In the genomic region with DNA sequence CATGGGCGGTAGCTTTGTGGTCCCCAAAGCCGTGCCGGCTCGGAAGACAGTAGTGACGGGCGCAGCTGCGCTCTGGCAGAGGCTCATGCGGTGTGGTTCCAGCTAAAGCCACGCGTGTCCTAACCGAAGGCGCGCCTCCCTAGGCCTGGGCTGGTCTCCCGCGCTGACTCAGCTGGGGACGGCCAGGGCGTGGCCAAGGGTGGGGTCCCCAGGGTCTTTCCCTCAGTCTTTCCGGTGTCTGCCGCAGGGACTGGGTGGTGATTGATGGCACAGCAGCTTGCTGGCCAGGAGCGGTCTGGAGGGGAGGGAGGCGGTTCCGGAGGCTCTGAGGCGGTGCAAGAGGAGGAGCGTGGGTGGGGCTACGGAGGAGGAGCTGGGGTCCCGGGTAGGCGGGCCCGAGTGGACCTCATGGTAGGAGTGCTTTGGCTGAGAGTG, we compare ENCODE assay signal across 8 mouse cellular contexts. TPM values are rescaled to one million over a fixed set of nuclear protein-coding genes. Genes with fewer than 3 reads are reported as not detected.
A peak's percentile ranks its signal among the peaks of the same experiment; 100 is the strongest.
DNase-seq lines count a peak whose midpoint lies in the region; ATAC-seq and TF ChIP-seq lines count a peak whose summit lies in the region.

No protein-coding gene starts in this region.

- ATAC-seq in forebrain, postnatal 0 days: peak; percentile 91
- peak; percentile 90 for ATAC-seq in lung, postnatal 0 days

- H3K4me1 ChIP-seq in forebrain, postnatal 0 days (ENCODE audit: insufficient read depth): 0 out of 2 replicates have a peak, but pooled peaks cover 13% of the 10 kb centered on the region
- peaks cover 25% of the 10 kb centered on the region; the same call in 1 of the 2 replicates for H3K4me1 ChIP-seq in lung, postnatal 0 days (ENCODE audit: insufficient read depth, low read depth, low read length)

- WGBS in forebrain, postnatal 0 days: 1% methylated on average over 28 of the region's 28 CpGs
- WGBS in lung, postnatal 0 days: under 1% methylated on average over 28 of the region's 28 CpGs

- peak overlapping the region; percentile 49 for H3K9ac ChIP-seq in forebrain, postnatal 0 days
- peak overlapping the region; percentile 71; the same call in 1 of the 2 replicates for H3K9ac ChIP-seq in lung, postnatal 0 days (replicated peaks; ENCODE audit: low read depth)

- DNase-seq in ES-CJ7 (ENCODE audit: low read depth, low spot score): peak; percentile 95
- peak; percentile 77 for DNase-seq in c-Kit-positive CD71-positive TER-119-negative erythroid progenitor cells, embryonic 14.5 days (ENCODE audit: low read depth)
- DNase-seq in forebrain, postnatal 0 days: peak; percentile 67
- peak; percentile 94 for DNase-seq in heart, postnatal 4 days
- DNase-seq in layer of hippocampus, adult 9-11 months: peak; percentile 89
- peak; percentile 99 for DNase-seq in lung, postnatal 0 days (ENCODE audit: low spot score)
- DNase-seq in ovary, postnatal 10 days (ENCODE audit: low spot score): peak; percentile 75
- DNase-seq in thymus, postnatal 10 days (ENCODE audit: low spot score in 2 of 2): peak; percentile 83 to 87

- no peak overlapping the region for H3K27ac ChIP-seq in forebrain, postnatal 0 days (ENCODE audit: low read depth, low read length)
- peak overlapping the region; percentile 90 for H3K27ac ChIP-seq in lung, postnatal 0 days (ENCODE audit: low read length)

- H3K9me3 ChIP-seq in forebrain, postnatal 0 days (ENCODE audit: low read length): no peaks in the 10 kb centered on the region
- H3K9me3 ChIP-seq in lung, postnatal 0 days (ENCODE audit: low read length): no peaks in the 10 kb centered on the region

- H3K4me3 ChIP-seq in forebrain, postnatal 0 days (ENCODE audit: low read depth, low read length): peak overlapping the region; percentile 47
- H3K4me3 ChIP-seq in lung, postnatal 0 days (ENCODE audit: low read depth, low read length): peak overlapping the region; percentile 50

- no peaks in the 10 kb centered on the region for H3K27me3 ChIP-seq in forebrain, postnatal 0 days (ENCODE audit: insufficient read depth, low read length)
- no peaks in the 10 kb centered on the region for H3K27me3 ChIP-seq in lung, postnatal 0 days (replicated peaks; ENCODE audit: insufficient read depth, low read length)

- no peak; the same call in 1 of the 2 replicates for TF ChIP-seq EP300 in lung, postnatal 0 days (IDR thresholded peaks at IDR 0.05)

- no peaks in the 10 kb centered on the region for H3K36me3 ChIP-seq in forebrain, postnatal 0 days (ENCODE audit: insufficient read depth)
- no peaks in the 10 kb centered on the region for H3K36me3 ChIP-seq in lung, postnatal 0 days (ENCODE audit: insufficient read depth, low read length)

- TF ChIP-seq CTCF in forebrain, postnatal 0 days (IDR thresholded peaks at IDR 0.05; ENCODE audit: low read depth): no peak
- peak; percentile 39 for TF ChIP-seq CTCF in lung, postnatal 0 days (IDR thresholded peaks at IDR 0.05)

- peak overlapping the region; percentile 96 for H3K4me2 ChIP-seq in forebrain, postnatal 0 days (ENCODE audit: low read depth)
- H3K4me2 ChIP-seq in lung, postnatal 0 days (replicated peaks; ENCODE audit: low read depth, low read length): peak overlapping the region; percentile 75

RNA-seq across cellular contexts. Expression of a gene that starts 54.2 kb away (rescaled TPM):
- total RNA-seq in forebrain, postnatal 0 days (2014; rRNA removed): 52.4 and 55.4 TPM in 2 replicates
- 56.9 and 62.0 TPM in 2 replicates for polyA plus RNA-seq in forebrain, postnatal 0 days (2015; fragmentation: Nextera tagmentation; extraction: Ambion mirVana)
- 100 to 1,000 TPM; 214 to 233 TPM for total RNA-seq in heart, postnatal 4 days (2021)
- 83.1 and 101 TPM in 2 replicates for polyA plus RNA-seq in lung, postnatal 0 days (2015; fragmentation: Nextera tagmentation; extraction: Ambion mirVana)
